Mouse (Mus musculus): ENCODE results near the gene Ins1. TPM values are rescaled to one million over a fixed set of nuclear protein-coding genes. Genes with fewer than 3 reads are reported as not detected.

Gene Ins1
- not detected in 2 replicates for polyA plus RNA-seq (2014; fragmentation: Nextera tagmentation; extraction: Ambion mirVana)

GRCm38 (mm10) chr19:52263997-52264396 lies at the start of gene Ins1:
Ins1 (plus strand) TSS chr19:52264297.
- H3K4me1 ChIP-seq (ENCODE audit: control insufficient read depth, insufficient read depth, low read length) = no peaks in the 10 kb centered on the region
- no peaks in the 10 kb centered on the region for H3K9me3 ChIP-seq (ENCODE audit: control insufficient read depth, low read length)
- H3K4me2 ChIP-seq (ENCODE audit: low read length) = no peak within 1 kb of the TSS
- no peak within 1 kb of the TSS for H3K27ac ChIP-seq (replicated peaks; ENCODE audit: low read depth, low read length)
- ATAC-seq (ENCODE audit: low FRiP score, low TSS enrichment) = no peak
- no peaks in the 10 kb centered on the region for H3K27me3 ChIP-seq (ENCODE audit: control insufficient read depth, insufficient read depth, low read length)
- no peak for DNase-seq
- no peak within 1 kb of the TSS for H3K9ac ChIP-seq (replicated peaks; ENCODE audit: low read length)
- no peak within 1 kb of the TSS for H3K4me3 ChIP-seq (replicated peaks; ENCODE audit: low read depth, low read length)
- H3K36me3 ChIP-seq (ENCODE audit: control insufficient read depth, insufficient read depth, low read length) = no peaks in the 10 kb centered on the region

Measured in midbrain, embryonic 14.5 days (tissue).